Mouse (Mus musculus): ENCODE data around the gene Asb4. TPM values are rescaled to one million over a fixed set of nuclear protein-coding genes. Genes with fewer than 3 reads are reported as not detected.
"Not testable (repeated sequence)": the region's sequence is repeated elsewhere in the genome, so short reads cannot be mapped to it uniquely, and the experiment has no call there.

Gene Asb4
- total RNA-seq (2021): 10 to 100 TPM; 10.6 to 15.5 TPM

DNA sequence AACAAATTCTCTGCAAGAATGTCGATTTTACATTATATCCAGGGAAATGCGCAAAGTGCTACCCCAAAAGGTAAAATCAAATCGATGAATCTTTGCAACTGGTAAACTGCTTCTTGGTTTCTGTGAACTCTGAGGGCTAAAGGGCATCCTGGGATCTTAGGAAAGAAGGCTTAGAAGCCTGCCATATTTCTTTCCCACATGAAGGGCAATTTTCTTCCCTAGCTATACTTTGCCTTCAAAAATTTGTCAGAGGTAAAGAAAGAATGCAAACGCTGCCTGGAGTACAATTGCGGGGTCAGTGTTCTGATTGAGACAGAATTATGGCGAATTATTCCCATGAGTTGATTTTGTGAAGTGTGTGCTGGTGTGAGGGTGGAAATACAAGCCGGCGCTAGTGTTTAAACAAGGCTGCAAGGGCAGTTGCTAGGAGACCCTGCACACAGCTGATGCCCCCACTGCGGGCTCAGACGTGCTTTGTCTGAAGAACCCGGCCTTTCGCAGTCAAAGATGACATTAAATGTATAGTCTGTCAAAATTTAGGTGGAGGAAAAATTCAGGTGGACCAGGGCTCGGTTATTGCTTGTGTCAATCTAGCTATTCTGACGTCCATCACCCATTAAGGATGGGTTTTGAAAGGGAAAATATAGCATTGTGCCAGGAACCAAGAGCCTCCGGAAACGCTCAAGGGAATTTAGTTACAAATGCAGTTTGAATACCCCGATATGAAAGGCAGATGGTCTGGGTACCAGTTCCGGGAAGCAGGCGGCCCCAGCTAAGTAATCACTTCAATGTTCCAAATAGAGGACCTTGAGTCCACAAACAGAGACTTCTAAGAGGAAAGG is at the start of gene Asb4:
Asb4 (plus strand) TSS at position 51 of the 842 bp plus-strand sequence.
- DNase-seq: no peak

GRCm38 (mm10) chr6:5334021-5334420 is 49.2 kb upstream of the Asb4 start:
- DNase-seq: no peak

DNA sequence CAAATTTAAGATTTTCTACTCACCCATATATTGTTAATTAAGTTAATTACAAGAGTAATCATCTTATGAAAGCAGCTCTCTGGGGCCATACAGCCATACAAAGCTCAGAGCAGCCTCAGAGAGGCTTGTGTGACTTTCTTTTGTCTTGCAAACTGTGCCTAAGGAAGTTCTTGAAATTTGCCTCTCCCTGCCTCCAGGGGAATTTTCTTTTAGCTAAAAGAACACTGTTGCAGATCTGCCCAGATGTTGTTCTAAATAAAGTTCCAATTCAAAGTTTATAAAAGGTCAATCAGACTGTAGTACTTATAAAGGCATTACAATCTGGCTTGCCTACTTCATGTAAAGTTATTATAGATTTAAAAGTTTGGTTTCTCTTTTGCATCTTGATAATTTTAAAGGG is 47.2 kb upstream of the Asb4 start:
- DNase-seq: not testable (repeated sequence)

DNA sequence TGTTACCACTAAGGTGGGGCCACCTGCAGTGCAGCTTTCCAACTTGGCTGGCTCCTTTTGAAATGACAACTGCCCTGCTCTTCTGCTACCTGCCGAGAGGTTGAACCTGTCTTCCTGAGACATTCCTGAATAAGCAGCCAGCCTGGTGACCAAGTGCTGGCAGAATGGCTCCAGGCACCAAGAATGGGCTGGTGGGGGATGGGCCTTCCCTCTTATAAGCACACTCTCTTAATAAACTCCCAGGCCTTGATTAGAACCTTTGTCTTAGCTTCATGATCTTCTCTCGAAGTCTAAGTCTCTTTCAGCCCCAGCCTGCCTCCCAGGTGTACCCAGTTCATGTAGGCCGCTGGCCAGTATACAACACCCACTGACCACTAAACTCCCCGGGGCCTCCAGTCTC is 44.4 kb upstream of the Asb4 start:
- DNase-seq: not testable (repeated sequence)

GRCm38 (mm10) chr6:5339283-5339682 is 43.9 kb upstream of the Asb4 start:
- DNase-seq: not testable (repeated sequence)

DNA sequence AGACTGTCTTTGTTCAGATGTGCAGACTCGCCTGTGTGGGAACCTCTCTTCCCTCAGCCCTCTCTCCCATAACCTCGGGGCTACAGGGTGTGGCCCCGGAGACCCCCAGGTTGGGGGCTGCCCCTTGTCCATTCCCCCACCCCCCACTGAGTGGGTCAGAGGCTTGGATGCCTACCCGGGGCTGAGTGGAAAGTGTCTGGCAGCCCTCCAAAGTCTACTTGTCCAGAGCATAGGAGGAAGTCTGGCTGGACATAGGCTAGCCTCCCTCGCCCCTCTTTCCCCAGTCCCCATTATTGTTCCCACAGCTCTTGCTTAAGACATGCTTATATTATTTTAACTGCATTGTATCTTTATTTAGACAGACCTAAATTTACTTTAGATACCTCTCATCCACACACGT is 38.9 kb upstream of the Asb4 start:
- DNase-seq: peak; percentile 45

- no peak for DNase-seq
Observed at GRCm38 (mm10) chr6:5357873-5358272, 25.3 kb upstream of the Asb4 start.

- no peak for DNase-seq
Observed at GRCm38 (mm10) chr6:5360402-5360801, 22.8 kb upstream of the Asb4 start.

DNA sequence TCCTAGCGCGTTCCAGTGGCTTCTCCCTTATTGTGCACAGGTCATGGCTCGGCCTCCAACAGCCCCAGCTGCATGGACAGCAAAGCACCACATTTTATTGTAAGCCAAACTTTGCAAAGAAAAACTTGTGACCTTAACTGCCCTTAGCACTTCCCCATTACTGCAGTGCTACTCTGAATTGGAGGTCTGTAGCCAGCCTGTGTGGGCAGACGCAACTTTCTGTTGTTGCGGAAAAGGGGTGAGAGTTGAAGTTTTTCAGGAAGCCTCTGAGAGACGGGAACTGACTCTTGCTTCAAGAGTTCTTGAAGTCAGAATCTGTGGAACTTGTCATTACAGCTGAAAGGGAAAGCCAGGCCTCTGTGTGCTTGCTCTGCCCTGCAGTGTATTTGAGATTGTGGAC is 21.2 kb upstream of the Asb4 start:
- DNase-seq: no peak

DNA sequence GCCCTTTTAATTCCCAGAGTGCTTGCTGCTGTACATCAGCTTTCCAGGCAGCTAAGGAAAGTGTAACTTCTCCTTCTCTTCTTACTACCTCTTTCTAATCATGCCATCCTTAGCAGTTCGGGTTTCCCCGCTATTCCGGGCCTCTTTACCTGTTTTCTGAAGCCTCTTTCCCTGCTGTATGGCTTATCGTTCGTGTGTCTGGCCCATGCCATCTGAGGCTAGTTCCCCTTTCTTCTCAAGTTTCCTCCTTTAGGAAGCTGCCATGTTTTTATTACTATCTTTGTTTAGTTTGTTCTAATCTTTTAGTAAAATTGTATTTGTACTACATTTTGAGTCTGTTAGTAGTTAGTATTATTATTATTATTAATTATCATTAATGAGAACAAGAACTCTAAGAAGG is 17.3 kb upstream of the Asb4 start:
- DNase-seq: no peak

DNA sequence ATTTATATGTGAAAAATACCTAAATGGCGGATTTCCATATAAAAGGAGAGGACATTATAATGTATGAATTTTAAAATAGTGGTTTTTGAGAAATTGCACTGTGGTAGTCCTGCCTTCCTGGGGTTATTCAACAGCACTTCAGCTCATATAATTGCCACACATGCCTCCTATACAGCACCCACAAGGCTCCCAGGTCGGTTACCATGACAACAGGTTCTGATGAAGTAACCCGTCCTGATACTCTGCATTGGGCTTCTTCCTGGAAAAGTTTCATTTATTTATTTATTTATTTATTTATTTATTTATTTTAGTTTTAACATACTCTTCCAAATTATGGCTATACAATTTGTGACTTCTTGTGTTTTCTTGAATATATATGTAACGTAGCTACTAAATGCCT is 6.3 kb upstream of the Asb4 start:
- DNase-seq: no peak

DNA sequence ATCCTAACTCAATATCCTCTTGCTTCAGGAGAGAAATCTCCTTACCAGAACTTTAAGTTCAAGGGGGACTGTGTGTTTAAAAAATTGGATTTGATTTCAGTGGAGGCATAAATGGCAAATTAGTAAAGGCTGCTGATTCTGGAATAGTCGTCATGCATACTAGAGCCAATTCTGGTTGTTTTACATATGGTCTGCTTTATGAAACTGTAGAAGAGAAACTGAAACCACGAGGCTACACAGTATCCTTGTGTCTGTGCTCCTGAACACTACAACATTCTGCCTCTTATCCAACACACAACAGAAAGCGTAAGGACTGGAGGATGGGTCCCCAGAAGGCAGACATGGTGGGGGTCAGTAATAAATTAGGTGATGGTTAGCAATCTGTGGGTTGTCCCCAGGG is 4.1 kb upstream of the Asb4 start:
- DNase-seq: no peak

DNA sequence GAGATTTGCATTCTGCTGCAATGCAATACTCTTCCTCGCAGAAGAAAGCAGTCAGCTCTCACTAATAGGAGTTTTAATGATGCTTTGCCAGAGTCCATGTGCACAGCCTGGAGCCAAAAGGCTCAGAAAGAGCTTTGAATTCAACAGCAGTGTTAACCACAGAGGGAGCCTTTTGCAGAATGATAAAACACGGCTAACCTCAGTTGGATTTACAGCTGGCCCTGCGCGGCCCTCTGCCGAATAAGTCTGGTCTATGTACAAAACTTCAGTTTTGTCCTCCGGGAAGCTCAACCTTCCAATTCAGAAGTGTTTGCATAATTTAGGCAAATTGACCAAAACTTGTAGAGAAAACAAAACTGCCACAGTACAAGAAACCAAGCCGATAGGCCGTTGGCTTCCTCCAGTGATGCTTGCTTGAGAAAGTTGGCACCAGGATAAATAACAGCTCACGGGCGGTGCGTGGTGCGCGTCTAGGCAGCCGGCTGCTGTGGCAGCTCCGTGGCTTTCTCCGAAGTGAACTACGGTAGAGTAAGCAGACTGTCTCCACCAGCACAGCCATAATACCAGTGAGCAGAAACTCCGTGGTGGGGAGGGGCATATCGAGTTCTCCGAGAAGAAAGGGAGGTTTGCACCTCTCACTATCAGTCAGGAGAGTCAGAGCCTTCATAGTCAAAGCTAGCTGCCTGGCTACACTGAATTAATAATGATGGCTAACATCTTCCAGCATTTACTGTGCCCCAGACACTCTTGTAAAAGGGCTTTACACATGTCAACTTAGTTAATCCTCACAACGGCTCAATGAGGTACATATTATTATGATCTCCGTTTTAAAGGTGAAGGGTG is 3.2 kb upstream of the Asb4 start:
- DNase-seq: peak; percentile 25

- no peak for DNase-seq
Observed at GRCm38 (mm10) chr6:5380624-5381252, 2.4 kb upstream of the Asb4 start.

DNA sequence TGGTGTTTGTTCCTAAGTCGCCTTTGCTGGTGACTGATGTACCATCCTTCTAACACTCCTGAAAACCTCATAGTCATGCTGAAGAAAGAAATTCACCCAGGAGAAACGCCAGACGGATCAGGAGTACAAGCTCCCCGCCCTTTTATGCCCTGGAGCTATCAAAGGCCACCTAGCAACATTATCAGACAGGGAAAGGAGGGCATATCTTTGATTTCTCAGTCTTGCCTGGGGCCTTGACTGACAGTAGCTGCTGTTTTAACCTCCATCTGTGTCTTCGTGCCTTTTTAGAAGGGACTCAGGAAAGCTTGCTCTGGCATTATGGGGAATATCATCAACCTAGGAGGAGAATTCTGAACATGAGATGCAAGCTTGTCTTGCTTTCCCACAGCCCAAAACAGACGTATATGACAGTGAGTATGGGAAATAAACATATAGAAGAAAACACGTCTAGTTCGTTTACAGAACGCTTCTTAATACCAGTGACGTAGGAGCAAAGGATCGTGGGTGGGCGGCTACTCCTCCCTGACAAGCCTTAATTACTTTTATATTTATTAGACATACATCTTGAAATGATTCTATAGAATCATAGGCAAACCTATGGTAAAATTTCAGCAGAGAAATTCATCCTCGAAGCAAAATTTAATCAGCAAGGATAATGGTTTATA is 1.1 kb upstream of the Asb4 start:
- no peak for DNase-seq

- peak; percentile 84 for DNase-seq
Observed at GRCm38 (mm10) chr6:5382583-5383215, 487 bp upstream of the Asb4 start.

- peak; percentile 75 for DNase-seq
Observed at GRCm38 (mm10) chr6:5384178-5384490, 948 bp downstream of the Asb4 start.

GRCm38 (mm10) chr6:5385161-5385640 is 2.0 kb downstream of the Asb4 start:
- no peak for DNase-seq

DNA sequence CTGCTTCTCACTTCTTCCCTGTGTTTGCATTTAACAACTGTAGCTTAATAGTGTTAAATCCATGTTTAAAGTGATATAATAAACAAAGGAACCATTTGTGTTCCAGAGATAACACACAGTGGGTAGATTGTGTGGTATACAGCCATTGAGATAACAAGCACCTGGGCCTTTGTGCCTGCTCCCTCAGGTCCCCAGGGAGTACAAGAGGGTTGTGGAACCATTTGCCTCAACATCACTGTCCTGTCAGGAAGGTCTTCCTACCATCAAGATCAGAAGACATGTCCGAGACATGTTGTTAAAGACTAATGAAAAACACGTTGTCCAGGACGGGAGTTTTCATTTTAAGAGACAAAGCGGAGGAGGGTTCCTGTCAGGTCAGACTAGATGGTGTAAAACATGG is 3.3 kb downstream of the Asb4 start:
- no peak for DNase-seq

DNA sequence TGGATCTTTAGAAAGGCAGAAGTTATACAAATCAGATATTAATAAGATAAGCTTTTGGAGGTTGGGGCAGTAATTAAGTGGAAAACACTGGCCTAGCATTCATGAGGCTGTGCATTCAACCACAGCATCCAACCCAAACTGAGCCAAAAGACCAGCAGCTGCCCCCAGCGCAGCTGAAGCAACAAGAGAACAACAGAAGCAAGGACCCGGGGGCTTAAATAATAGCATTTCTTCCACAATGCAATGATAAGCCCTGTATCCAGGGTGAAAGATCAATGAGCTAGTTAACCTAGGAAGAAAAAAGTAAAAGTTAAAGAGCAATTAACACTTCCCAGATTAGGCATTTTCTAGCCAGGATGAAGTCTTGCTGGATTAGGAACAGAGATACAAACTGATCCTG is 4.2 kb downstream of the Asb4 start:
- DNase-seq: no peak

GRCm38 (mm10) chr6:5390298-5390697 is 7.1 kb downstream of the Asb4 start:
- peak; percentile 39 for DNase-seq

DNA sequence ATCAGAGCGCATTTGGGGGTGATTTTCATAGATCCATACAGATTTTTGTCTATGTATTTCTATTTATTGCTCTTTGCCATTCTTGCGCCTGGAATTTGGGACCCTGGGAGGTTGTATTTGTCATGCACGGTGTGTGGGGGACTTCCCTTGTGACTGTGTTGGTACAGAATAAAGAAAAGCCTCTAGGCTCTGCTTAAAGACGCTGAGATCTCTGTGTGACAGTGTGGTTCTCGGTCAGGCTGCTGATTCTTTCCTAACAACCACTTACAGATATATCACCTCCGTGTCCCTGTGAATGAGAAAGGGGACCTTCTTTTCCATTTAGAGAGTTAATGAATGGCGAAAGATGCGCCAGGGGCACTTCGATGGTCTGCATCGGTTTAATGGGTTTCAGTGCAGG is 7.8 kb downstream of the Asb4 start:
- DNase-seq: no peak

Measured in heart, postnatal 4 days (tissue).